Mouse (Mus musculus) liver, embryonic 14.5 days (tissue): ENCODE data around the gene Jade2. TPM values are rescaled to one million over a fixed set of nuclear protein-coding genes. Genes with fewer than 3 reads are reported as not detected.

Source experiments
- ATAC-seq: fragments of 200-750 bp; cut with Nextera tagmentation; 2 replicates; pipeline ENCODE4 v1.8.0; 2017; ENCODE audit warnings: moderate number of reproducible peaks, mild to moderate bottlenecking, moderate library complexity; ENCODE audit not compliant: insufficient read depth
- DNase-seq, 3 experiments: peaks; one replicate each; pipeline ENCODE4 v3.0.0-alpha.2; 2012 to 2013; ENCODE audit warnings: low read depth in 3 of 3, low spot score in 3 of 3
- H3K27ac ChIP-seq: fragments of 300-500 bp; sonication (generic); 2 replicates; pipeline ENCODE4 v1.5.1; 2014; ENCODE audit warnings: moderate library complexity, mild to moderate bottlenecking, control low read depth, inconsistent platforms
- H3K27me3 ChIP-seq: fragments of 300-500 bp; sonication (generic); 2 replicates; pipeline ENCODE4 v1.6.1; 2014; ENCODE audit warnings: mild to moderate bottlenecking, low read length, moderate library complexity; ENCODE audit not compliant: control insufficient read depth, insufficient read depth
- H3K36me3 ChIP-seq: fragments of 300-500 bp; sonication (generic); replicated peaks from 2 replicates; pipeline ENCODE4 v1.6.1; 2014; ENCODE audit warnings: low read depth; ENCODE audit not compliant: control insufficient read depth, insufficient read depth
- H3K4me1 ChIP-seq, 2 experiments: fragments of 200-500 bp in 1 of 2; fragments of 300-500 bp in 1 of 2; sonication (generic) in 1 of 2; replicated peaks; 2 replicates each; pipeline ENCODE4 v1.6.1; 2012 to 2014; ENCODE audit warnings: antibody characterized with exemption in 1 of 2, inconsistent platforms in 1 of 2, low read length in 1 of 2; ENCODE audit not compliant: control insufficient read depth in 2 of 2, insufficient read depth in 2 of 2
- H3K4me2 ChIP-seq: fragments of 300-500 bp; sonication (generic); 2 replicates; pipeline ENCODE4 v1.6.1; 2014; ENCODE audit warnings: low read depth, mild to moderate bottlenecking, control low read depth, moderate library complexity
- H3K4me3 ChIP-seq, 2 experiments: fragments of 200-500 bp in 1 of 2; fragments of 300-500 bp in 1 of 2; sonication (generic) in 1 of 2; 2 replicates each; pipeline ENCODE4 v1.5.1; 2012 to 2014; ENCODE audit warnings: low read depth in 2 of 2, low read length in 2 of 2, mild to moderate bottlenecking in 2 of 2, control low read depth in 1 of 2, inconsistent platforms in 1 of 2, moderate library complexity in 1 of 2; ENCODE audit not compliant: insufficient read depth in 1 of 2
- H3K9ac ChIP-seq: fragments of 300-500 bp; sonication (generic); replicated peaks from 2 replicates; pipeline ENCODE4 v1.6.1; 2014; ENCODE audit warnings: mild to moderate bottlenecking, control low read depth, moderate library complexity
- H3K9me3 ChIP-seq: fragments of 300-500 bp; sonication (generic); 2 replicates; pipeline ENCODE4 v1.6.1; 2016; ENCODE audit warnings: low read length, mixed read lengths; ENCODE audit not compliant: control insufficient read depth
- CTCF ChIP-seq: IDR thresholded peaks from 2 replicates; pipeline ENCODE4 v1.5.1; 2016; ENCODE audit warnings: antibody characterized with exemption, low read depth, control low read depth
- EP300 ChIP-seq: IDR thresholded peaks from 2 replicates; pipeline ENCODE4 v1.6.1; 2016; ENCODE audit warnings: antibody characterized with exemption, low read depth
- WGBS: fragments of 180-500 bp; shearing (Covaris S2); extraction: QIAGEN DNeasy Blood & Tissue Kit; methylation state at CpG from one replicate; pipeline ENCODE4 v1.1.7; 2014; ENCODE audit not compliant: insufficient replicate concordance; 5-methylcytosine and 5-hydroxymethylcytosine counted together
- polyA plus RNA-seq, 2 experiments: library from polyadenylated mRNA; depleted of rRNA in 1 of 2; stranded (reverse) in 1 of 2; unstranded in 1 of 2; fragments of >200 nt; fragmentation: Nextera tagmentation in 1 of 2; extraction: Ambion mirVana in 1 of 2; gene quantifications; 2 replicates each; pipeline versions ENCODE4 v1.2.1 to v1.2.3; 2012 to 2014

Gene Jade2
- polyA plus RNA-seq, 2 experiments = 0.46 to 0.77 TPM

DNA sequence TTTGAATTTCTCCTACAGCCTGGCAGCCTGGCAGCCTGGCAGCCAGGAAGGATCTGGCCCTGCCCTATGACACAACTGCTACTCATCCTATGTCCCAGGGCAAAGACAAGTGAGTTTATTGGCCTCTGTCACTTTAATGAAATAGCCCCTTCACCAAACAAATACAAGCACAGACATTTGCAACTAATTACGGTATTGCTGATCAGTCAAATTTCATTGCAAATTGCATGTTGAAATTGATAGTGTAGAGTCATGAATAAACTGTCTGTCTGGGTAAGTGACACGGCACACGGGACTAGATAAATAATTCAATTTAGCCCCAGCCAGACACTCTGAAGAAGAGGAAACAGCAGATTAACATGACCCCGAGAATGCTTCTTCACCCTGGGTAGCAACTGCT is 38.6 kb upstream of the Jade2 start:
- Histone ChIP-seq H3K4me3 (no peak overlapping the region), H3K9ac (no peak overlapping the region), H3K4me2 (no peak overlapping the region), H3K36me3 (no peaks in the 10 kb centered on the region), H3K9me3 (no peaks in the 10 kb centered on the region), H3K27me3 (no peaks in the 10 kb centered on the region), H3K27ac (no peak overlapping the region), H3K4me1 (no peaks in the 10 kb centered on the region)
- 36% methylated on average over 4 of the region's 4 CpGs for WGBS
- no peak for DNase-seq
- no peak for TF ChIP-seq CTCF
- TF ChIP-seq EP300 = no peak
- no peak for ATAC-seq

DNA sequence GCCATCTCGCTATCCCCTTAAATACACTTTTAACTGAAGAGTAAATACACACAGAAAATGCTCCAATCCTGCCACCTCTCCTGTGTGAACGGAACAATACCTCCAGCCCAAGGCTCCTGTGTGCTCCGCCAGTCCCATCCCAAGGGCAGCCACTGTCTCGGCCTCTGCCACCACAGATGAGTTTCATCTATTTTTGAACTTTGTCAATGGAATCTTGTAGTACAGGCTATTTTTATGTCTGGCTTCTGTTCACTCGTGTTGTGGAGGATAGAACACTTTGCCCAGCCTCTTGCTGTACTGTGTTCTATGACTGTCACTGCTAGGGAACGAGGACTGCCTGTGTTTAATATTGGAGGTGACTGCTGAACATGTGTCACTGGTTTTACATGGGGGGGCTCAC is 28.2 kb upstream of the Jade2 start:
- peaks cover 3 to 8% of the 10 kb centered on the region in 2 experiments; a peak in 1 of 4 replicates for H3K4me1 ChIP-seq
- DNase-seq (no peak), ATAC-seq (no peak)
- H3K36me3 ChIP-seq = no peaks in the 10 kb centered on the region
- TF ChIP-seq CTCF (no peak), EP300 (no peak)
- H3K4me2 ChIP-seq = no peak overlapping the region
- H3K27me3 ChIP-seq = no peaks in the 10 kb centered on the region
- 67% methylated on average over 6 of the region's 6 CpGs for WGBS
- no peak overlapping the region for H3K4me3 ChIP-seq
- H3K9me3 ChIP-seq = no peaks in the 10 kb centered on the region
- H3K9ac ChIP-seq = no peak overlapping the region
- H3K27ac ChIP-seq = no peak overlapping the region

DNA sequence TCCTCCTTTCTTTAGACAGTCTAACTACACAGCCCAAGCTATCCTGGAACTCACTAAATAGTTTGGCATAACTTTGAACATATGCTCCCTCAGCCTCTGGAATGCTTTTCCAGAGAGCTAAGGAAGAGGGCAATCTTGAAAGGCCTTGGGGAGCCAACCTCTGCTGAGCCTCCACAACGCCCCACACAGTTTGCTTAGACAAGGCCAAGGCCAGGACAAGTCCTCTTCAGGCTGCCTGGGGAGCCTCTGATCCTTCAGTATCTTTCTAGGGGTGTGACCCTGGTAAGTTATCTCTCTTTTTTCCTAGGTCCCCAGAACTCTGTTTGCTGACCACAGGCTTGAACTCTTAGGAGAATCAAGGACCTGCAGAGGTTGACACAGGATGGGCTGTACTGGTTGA is 26.6 kb upstream of the Jade2 start:
- no peak overlapping the region for H3K4me3 ChIP-seq
- H3K9ac ChIP-seq = no peak overlapping the region
- no peaks in the 10 kb centered on the region for H3K36me3 ChIP-seq
- 29% methylated on average over 1 of the region's 1 CpGs for WGBS
- no peaks in the 10 kb centered on the region for H3K9me3 ChIP-seq
- ATAC-seq (no peak), DNase-seq (no peak)
- H3K4me1 ChIP-seq = peaks cover 3 to 8% of the 10 kb centered on the region in 2 experiments; a peak in 1 of 4 replicates
- H3K27me3 ChIP-seq = no peaks in the 10 kb centered on the region
- H3K27ac ChIP-seq = no peak overlapping the region
- no peak for TF ChIP-seq EP300
- no peak for TF ChIP-seq CTCF
- no peak overlapping the region for H3K4me2 ChIP-seq

DNA sequence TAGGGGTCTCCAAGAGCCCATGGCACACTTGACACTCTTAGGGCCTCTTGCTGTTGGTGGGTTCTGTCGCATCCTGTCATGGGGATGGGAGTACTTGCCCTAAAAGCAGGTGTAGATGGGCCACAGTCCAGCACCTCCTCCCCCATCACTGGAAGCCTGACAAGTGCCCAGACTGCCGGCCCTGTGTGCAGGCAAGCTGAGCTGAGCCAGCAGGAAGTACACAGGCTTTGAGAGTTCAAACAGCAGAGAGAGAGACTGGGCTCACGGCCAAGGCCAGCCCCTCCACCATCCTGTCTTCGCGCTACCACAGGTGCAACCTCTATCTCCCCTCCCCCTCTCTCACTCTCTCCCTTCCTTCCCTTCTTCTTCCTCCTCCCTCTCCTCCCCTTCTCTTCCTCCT is 26.2 kb upstream of the Jade2 start:
- Histone ChIP-seq H3K4me1 (peaks cover 3 to 8% of the 10 kb centered on the region in 2 experiments; a peak in 1 of 4 replicates), H3K9me3 (no peaks in the 10 kb centered on the region), H3K36me3 (no peaks in the 10 kb centered on the region), H3K4me3 (no peak overlapping the region), H3K4me2 (no peak overlapping the region), H3K27me3 (no peaks in the 10 kb centered on the region), H3K27ac (no peak overlapping the region), H3K9ac (no peak overlapping the region)
- DNase-seq (no peak), ATAC-seq (0 out of 2 replicates have a peak, but pooled peaks have one; percentile 41)
- TF ChIP-seq EP300 = no peak
- no peak for TF ChIP-seq CTCF
- 21% methylated on average over 5 of the region's 5 CpGs for WGBS

DNA sequence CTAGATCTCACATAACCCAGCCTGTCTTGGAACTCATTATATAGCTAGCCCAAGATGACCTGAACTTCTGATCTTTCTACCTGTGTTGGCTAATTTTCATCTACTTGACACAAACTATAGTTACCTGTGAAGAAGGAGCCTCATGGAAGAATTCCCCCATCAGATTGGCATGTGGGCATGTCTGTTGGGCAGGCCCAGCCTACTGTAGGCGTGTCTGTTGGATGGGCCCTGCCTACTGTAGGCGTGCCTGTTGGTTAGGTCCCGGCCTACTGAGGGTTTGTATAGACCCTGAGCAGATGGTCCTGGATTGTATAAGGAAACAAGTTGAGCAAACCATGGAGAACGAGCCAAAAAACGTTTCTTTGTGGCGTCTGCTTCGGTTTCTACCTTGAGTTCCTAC is 24.3 kb upstream of the Jade2 start:
- H3K9me3 ChIP-seq = no peaks in the 10 kb centered on the region
- TF ChIP-seq EP300 = no peak
- no peak for TF ChIP-seq CTCF
- H3K27me3 ChIP-seq = no peaks in the 10 kb centered on the region
- peaks cover 3 to 11% of the 10 kb centered on the region in 2 experiments; a peak in 1 of 4 replicates for H3K4me1 ChIP-seq
- DNase-seq (no peak), ATAC-seq (no peak)
- no peak overlapping the region for H3K27ac ChIP-seq
- 58% methylated on average over 7 of the region's 7 CpGs for WGBS
- H3K4me2 ChIP-seq = no peak overlapping the region
- no peaks in the 10 kb centered on the region for H3K36me3 ChIP-seq
- H3K9ac ChIP-seq = no peak overlapping the region
- H3K4me3 ChIP-seq = no peak overlapping the region
